Mouse (Mus musculus): Measurements from ENCODE around the gene Adk.

GRCm38 (mm10) chr14:21383701-21384428 lies 331.5 kb downstream of the Adk start:
- TF ChIP-seq CTCF (IDR thresholded peaks at IDR 0.05; ENCODE audit: borderline replicate concordance, insufficient read depth, low read depth, low read length) (no peak), POLR2A (IDR thresholded peaks at IDR 0.05; ENCODE audit: borderline replicate concordance, insufficient read depth, low read length) (no peak)
